Mouse (Mus musculus) thymus, adult 2 months (tissue): Measurements from ENCODE around the gene Cxcl10.

Experiments used
- CTCF ChIP-seq: fragments of 200-500 bp; IDR thresholded peaks from 2 replicates; pipeline ENCODE4 v1.5.1; 2012; ENCODE audit warnings: mild to moderate bottlenecking, control low read depth, low read length, moderate library complexity, borderline replicate concordance; ENCODE audit not compliant: control insufficient read depth, poor library complexity, insufficient read depth; ENCODE audit errors: extremely low read depth
- POLR2A ChIP-seq: fragments of 200-500 bp; IDR thresholded peaks from 2 replicates; pipeline ENCODE4 v1.6.1; 2012; ENCODE audit warnings: mild to moderate bottlenecking, low read length, control low read depth, moderate library complexity; ENCODE audit not compliant: control insufficient read depth, poor library complexity, insufficient read depth; ENCODE audit errors: extremely low read depth

- no peak for TF ChIP-seq CTCF
- TF ChIP-seq POLR2A, result no peak
These were observed 37.4 kb upstream of the Cxcl10 start for GRCm38 (mm10) chr5:92386102-92386501.
